Mouse (Mus musculus) midbrain, embryonic 11.5 days (tissue): ENCODE data around the gene Phc1. TPM values are rescaled to one million over a fixed set of nuclear protein-coding genes. Genes with fewer than 3 reads are reported as not detected.

ENCODE experiments used
- ATAC-seq: fragments of 200-750 bp; cut with Nextera tagmentation; 2 replicates; pipeline ENCODE4 v1.8.0; 2017; ENCODE audit warnings: moderate TSS enrichment, moderate library complexity; ENCODE audit not compliant: low FRiP score
- DNase-seq: peaks from one replicate; pipeline ENCODE4 v3.0.0; 2015; ENCODE audit warnings: low spot score; ENCODE audit errors: missing footprints
- H3K27ac ChIP-seq: fragments of 300-500 bp; sonication (generic); 2 replicates; pipeline ENCODE4 v1.5.1; 2014; ENCODE audit warnings: low read depth, low read length
- H3K27me3 ChIP-seq: fragments of 300-500 bp; sonication (generic); 2 replicates; pipeline ENCODE4 v1.6.1; 2014; ENCODE audit warnings: mild to moderate bottlenecking, low read length, moderate library complexity, mixed read lengths; ENCODE audit not compliant: control insufficient read depth, insufficient read depth
- H3K36me3 ChIP-seq: fragments of 300-500 bp; sonication (generic); 2 replicates; pipeline ENCODE4 v1.6.1; 2014; ENCODE audit warnings: mild to moderate bottlenecking, low read length, moderate library complexity, mixed read lengths; ENCODE audit not compliant: control insufficient read depth, insufficient read depth
- H3K4me1 ChIP-seq: fragments of 300-500 bp; sonication (generic); 2 replicates; pipeline ENCODE4 v1.6.1; 2014; ENCODE audit warnings: low read length; ENCODE audit not compliant: control insufficient read depth, insufficient read depth
- H3K4me2 ChIP-seq: fragments of 300-500 bp; sonication (generic); 2 replicates; pipeline ENCODE4 v1.6.1; 2014; ENCODE audit warnings: mild to moderate bottlenecking, moderate library complexity
- H3K4me3 ChIP-seq: fragments of 300-500 bp; sonication (generic); 2 replicates; pipeline ENCODE4 v1.5.1; 2014; ENCODE audit warnings: low read depth, low read length
- H3K9ac ChIP-seq: fragments of 300-500 bp; sonication (generic); 2 replicates; pipeline ENCODE4 v1.6.1; 2014; ENCODE audit warnings: low read length
- H3K9me3 ChIP-seq: fragments of 300-500 bp; sonication (generic); 2 replicates; pipeline ENCODE4 v1.6.1; 2016; ENCODE audit warnings: low read length; ENCODE audit not compliant: control insufficient read depth
- WGBS: fragments of 180-500 bp; shearing (Covaris S2); extraction: QIAGEN DNeasy Blood & Tissue Kit; methylation state at CpG from one replicate; pipeline ENCODE4 v1.1.7; 2014; 5-methylcytosine and 5-hydroxymethylcytosine counted together
- polyA plus RNA-seq: library from polyadenylated mRNA; unstranded; fragments of >200 nt; fragmentation: Nextera tagmentation; extraction: Ambion mirVana; gene quantifications from 2 replicates; pipeline ENCODE4 v1.2.1, GENCODE M21; 2014

Gene Phc1
- polyA plus RNA-seq, 1 experiment from 2014 or later, result 34.7 TPM

DNA sequence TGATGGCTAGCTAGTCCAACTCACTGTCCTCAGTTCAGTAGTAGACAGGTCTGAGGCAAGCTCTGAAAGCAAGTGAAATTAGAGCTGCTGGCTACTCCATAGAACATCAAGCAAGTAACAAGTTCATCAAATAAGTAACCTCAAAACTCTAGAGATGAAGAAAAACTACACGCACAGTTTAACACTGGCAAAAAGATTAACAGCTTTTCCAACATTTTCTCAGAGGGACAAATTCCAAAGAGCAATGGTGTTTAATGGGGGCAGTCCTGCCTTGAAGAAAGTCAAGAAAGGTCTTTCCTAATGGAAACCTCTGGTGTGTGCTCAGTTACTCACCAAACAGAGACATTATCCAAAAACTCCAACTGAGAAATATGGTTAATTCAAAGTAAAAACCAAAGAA lies 21.6 kb downstream of the Phc1 start:
- H3K27ac ChIP-seq, result no peak overlapping the region
- H3K9ac ChIP-seq, result no peak overlapping the region
- no peaks in the 10 kb centered on the region for H3K9me3 ChIP-seq
- 94% methylated on average over 1 of the region's 1 CpGs for WGBS
- no peaks in the 10 kb centered on the region for H3K27me3 ChIP-seq
- peaks cover 32% of the 10 kb centered on the region for H3K36me3 ChIP-seq
- no peaks in the 10 kb centered on the region for H3K4me1 ChIP-seq
- no peak for ATAC-seq
- no peak overlapping the region for H3K4me3 ChIP-seq
- no peak overlapping the region for H3K4me2 ChIP-seq
- DNase-seq, result peak; percentile 80

DNA sequence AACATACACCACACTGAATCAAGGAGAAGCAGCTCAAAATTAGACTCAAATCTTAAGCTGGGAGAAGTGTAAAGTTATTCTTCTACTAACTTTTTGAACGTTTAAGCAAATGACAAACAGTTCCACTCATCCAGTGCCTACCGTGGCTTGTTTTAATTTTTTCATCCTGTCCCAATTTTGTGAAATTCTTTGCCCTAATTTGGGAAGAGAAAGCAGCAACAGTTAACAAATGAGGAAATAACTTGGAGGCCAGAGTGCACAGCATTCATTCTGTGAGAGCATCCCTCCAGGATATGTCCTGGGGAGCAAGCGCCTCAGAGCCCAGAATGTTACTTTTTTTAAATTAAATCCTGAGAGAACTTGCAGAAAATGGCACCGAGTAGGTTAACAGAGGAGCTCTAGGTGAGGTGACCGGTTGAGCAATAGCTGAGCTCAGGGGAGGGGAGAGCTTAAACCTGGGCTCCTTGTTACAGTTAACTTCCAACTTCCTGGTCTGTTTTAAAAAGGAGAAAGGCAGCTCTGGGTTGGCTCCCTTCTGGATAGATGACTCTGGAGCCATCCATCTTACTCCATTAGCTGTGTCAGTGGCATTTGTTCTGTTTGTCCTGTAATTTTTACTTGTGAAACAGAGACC lies 30.1 kb downstream of the Phc1 start:
- ATAC-seq (no peak), DNase-seq (no peak)
- Histone ChIP-seq H3K9ac (0 out of 2 replicates have a peak overlapping the region, but pooled peaks have one; percentile 84), H3K27ac (no peak overlapping the region), H3K4me3 (no peak overlapping the region; the same call in 1 of the 2 replicates), H3K27me3 (no peaks in the 10 kb centered on the region), H3K4me1 (peaks cover 17% of the 10 kb centered on the region), H3K36me3 (peaks cover 5% of the 10 kb centered on the region; the same call in 1 of the 2 replicates), H3K9me3 (no peaks in the 10 kb centered on the region), H3K4me2 (peak overlapping the region; percentile 63)
- 79% methylated on average over 5 of the region's 5 CpGs for WGBS

DNA sequence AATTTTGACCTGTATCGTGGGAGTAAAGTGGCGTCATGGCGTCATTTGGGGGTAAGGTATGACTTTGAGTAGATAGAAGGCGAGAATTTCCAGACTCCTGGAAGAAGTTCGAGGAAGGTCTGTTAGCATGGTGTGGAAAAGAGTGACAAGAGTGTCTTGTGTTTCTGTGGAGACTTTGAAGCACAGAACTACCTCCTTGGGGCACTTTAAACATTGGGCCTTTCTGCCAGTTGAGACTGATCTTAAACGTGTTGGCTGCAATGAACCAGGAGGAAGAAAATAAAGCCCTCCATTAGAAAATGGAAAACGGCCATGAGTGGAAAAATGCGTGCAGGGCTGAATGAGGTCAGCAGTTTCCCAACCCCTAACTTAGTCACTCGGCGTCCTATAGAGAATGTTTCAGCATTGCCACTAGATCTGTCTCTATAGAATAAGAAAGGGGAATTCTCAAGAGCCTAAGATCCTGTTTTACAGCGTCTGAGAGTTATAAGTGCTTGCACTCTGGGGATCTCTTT lies 30.9 kb downstream of the Phc1 start:
- ATAC-seq (no peak), DNase-seq (no peak)
- Histone ChIP-seq H3K36me3 (peaks cover 5% of the 10 kb centered on the region; the same call in 1 of the 2 replicates), H3K4me1 (peaks cover 17% of the 10 kb centered on the region), H3K4me3 (peak overlapping the region; percentile 70), H3K27ac (no peak overlapping the region), H3K4me2 (peak overlapping the region; percentile 63), H3K9me3 (no peaks in the 10 kb centered on the region), H3K9ac (peak overlapping the region; percentile 84), H3K27me3 (no peaks in the 10 kb centered on the region)
- 16% methylated on average over 11 of the region's 11 CpGs for WGBS

DNA sequence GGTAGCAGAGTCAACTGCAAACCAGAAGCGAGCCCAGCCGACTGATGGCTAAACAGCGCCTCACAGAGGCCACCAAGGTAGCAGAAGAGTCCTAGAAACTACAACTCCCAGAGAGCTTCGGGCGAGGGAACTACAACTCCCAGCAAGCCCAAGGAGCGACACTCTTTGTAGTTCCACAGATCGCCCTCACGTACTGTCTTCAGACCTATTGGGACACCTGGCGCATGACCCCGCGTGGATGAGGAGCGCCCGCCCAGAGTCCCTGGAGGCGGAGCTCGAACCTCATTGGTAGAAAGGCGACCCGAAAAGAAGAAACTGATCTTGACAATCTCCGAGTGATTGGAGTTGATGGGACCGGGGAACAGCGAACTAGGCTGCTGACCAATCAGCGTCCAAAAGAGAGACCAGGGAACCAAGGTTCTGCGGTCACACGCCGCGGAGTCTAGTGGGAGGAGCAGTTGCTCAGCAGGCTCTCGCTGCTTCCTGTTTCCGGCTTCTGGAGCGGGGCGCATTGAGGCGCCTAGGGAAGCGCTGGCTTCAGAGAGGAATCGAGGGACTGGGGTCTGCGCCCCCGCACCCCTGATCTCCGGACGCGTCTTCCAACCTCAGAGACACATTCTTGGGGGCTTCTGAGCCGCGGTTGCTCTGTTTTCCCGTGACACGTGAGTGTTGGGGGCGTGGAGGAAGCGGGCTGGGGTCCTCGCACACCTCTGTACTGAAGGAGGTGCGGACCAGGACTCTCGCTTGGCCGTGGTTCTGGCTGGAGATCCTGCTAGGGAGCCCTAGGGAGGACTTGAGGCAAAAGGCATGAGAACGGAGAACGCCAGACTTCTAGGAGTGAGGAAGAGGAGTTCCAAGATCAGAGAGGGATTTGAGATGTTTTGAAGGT lies 31.6 kb downstream of the Phc1 start, which contains the start of gene M6pr:
Gene M6pr, plus strand, starts transcription at position 216 of the 889 bp plus-strand sequence.
- Histone ChIP-seq H3K27me3 (no peaks in the 10 kb centered on the region), H3K9me3 (no peaks in the 10 kb centered on the region), H3K36me3 (0 out of 2 replicates have a peak, but pooled peaks cover 2% of the 10 kb centered on the region), H3K4me3 (peak within 1 kb of the TSS; percentile 70), H3K4me2 (peak within 1 kb of the TSS; percentile 63), H3K27ac (0 out of 2 replicates have a peak within 1 kb of the TSS, but pooled peaks have one; percentile 31), H3K4me1 (peaks cover 17% of the 10 kb centered on the region), H3K9ac (peak within 1 kb of the TSS; percentile 84)
- WGBS, result under 1% methylated on average over 49 of the region's 49 CpGs
- DNase-seq (peak; percentile 99), ATAC-seq (peak; percentile 98)

DNA sequence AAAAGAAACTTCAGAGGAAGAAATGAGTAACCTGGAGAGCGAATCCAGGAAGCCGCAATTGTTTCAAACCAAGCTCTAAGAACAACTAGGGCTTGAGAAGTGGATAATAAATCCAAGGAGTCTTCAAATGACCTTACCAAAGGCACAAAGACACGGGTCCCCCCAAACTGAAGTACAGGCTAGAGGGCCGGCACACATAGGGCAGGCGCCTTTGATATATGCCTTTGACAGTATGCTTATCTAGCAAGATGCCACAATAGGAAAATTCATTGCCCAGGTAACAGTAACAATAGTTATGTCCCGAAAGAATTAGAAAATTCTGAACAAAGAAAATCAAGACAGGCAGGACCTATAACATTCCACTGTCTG lies 32.2 kb downstream of the Phc1 start:
- H3K4me1 ChIP-seq, result peaks cover 17% of the 10 kb centered on the region
- no peak overlapping the region for H3K27ac ChIP-seq
- no peaks in the 10 kb centered on the region for H3K27me3 ChIP-seq
- H3K4me3 ChIP-seq, result no peak overlapping the region; the same call in 1 of the 2 replicates
- H3K9me3 ChIP-seq, result no peaks in the 10 kb centered on the region
- no peak for DNase-seq
- H3K9ac ChIP-seq, result no peak overlapping the region
- whole genome bisulfite sequencing, result 72% methylated on average over 6 of the region's 6 CpGs
- ATAC-seq, result no peak
- H3K36me3 ChIP-seq, result no peaks in the 10 kb centered on the region
- H3K4me2 ChIP-seq, result no peak overlapping the region

DNA sequence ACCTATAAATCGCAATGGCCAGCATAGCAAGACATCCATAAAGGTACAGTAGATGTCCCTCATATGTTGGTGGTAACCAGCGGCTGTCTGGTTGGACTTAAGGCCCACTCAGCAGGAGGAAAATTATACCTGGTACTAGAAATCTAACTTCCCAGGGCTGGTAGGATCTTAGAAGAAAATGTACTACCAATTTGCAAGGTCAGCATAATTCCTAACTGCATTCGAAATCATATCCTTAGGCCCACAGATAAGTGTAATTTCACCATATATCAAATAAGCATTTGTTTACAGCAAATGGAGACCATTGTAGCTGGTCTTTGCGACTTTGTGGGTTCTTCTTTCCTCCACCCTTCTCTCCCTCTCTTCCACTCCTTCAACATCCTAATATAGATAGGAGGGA lies 33.7 kb downstream of the Phc1 start:
- no peak for ATAC-seq

DNA sequence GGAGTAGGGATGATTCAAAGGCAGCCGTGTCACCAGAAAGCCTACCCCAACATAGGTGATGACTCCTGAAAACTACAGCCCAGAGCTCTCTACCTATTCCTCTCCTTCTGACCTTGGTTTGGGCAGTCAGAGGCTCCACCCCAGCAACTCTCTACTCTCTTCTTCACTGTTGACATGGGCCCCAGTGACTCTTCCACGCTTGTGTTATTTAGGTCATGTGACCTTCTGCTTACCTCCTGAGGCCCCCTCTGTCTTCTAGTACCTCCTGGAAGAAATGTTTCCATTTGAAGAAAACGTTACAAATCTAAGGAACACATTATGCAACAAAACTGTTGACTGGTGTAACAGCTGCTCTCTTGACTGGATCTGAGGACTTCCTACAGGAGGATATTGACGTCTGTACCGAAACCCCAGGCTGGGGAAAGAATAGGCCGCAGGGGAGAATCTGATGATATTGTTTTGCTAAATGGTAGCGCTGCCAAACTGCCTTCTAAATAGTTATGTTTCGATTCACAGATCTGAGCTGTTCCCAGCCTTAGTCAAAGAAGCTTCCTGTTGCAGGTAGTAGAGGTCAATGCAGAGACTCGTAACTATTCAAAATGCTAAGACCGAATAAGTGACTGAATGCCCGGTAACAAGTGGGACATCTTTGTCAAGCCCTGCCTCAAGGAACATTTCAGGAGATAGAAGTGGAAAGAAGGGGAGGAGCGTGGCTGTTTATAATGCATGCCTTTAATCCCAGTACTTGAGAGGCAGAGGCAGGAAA lies 35.4 kb downstream of the Phc1 start:
- no peak overlapping the region for H3K27ac ChIP-seq
- H3K4me2 ChIP-seq, result no peak overlapping the region
- no peaks in the 10 kb centered on the region for H3K36me3 ChIP-seq
- H3K4me1 ChIP-seq, result peaks cover 8% of the 10 kb centered on the region
- 82% methylated on average over 12 of the region's 12 CpGs for WGBS
- no peak overlapping the region for H3K9ac ChIP-seq
- no peaks in the 10 kb centered on the region for H3K9me3 ChIP-seq
- H3K4me3 ChIP-seq, result no peak overlapping the region
- DNase-seq, result no peak
- no peak for ATAC-seq
- no peaks in the 10 kb centered on the region for H3K27me3 ChIP-seq

More for the DNA sequence above, 33.7 kb downstream of the Phc1 start:
- no peaks in the 10 kb centered on the region for H3K27me3 ChIP-seq
- 85% methylated on average over 4 of the region's 4 CpGs for WGBS
- peaks cover 17% of the 10 kb centered on the region for H3K4me1 ChIP-seq
- no peak overlapping the region for H3K9ac ChIP-seq
- H3K27ac ChIP-seq, result no peak overlapping the region
- H3K9me3 ChIP-seq, result no peaks in the 10 kb centered on the region
- H3K4me3 ChIP-seq, result no peak overlapping the region
- no peaks in the 10 kb centered on the region for H3K36me3 ChIP-seq
- DNase-seq, result no peak
- no peak overlapping the region for H3K4me2 ChIP-seq

DNA sequence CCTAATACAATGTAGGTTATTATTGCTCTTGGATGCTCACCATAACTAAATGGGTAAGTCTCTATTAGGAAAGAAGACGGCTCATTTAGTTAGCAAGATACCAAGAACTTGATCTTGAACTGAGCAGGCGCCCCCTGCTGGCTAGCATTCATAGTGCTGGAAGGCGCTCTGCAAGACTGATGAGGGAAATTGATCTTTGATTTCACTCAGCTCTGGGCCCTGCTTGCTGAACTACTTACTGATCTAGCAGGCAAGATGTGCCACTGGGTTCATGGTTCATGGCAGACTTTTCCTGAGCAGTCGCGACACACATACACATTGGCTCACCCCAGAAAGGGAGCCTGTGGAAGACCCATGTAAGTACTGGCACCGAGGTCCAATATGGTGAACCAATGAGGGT lies 36.0 kb downstream of the Phc1 start:
- Histone ChIP-seq H3K4me2 (no peak overlapping the region), H3K36me3 (no peaks in the 10 kb centered on the region), H3K27ac (no peak overlapping the region), H3K4me3 (no peak overlapping the region), H3K4me1 (peaks cover 2% of the 10 kb centered on the region), H3K9ac (no peak overlapping the region), H3K9me3 (no peaks in the 10 kb centered on the region), H3K27me3 (no peaks in the 10 kb centered on the region)
- DNase-seq (peak; percentile 96), ATAC-seq (no peak)
- 35% methylated on average over 6 of the region's 6 CpGs for WGBS
